Mouse (Mus musculus) MEL (cell line): Measurements from ENCODE around the gene Mrpl35. TPM values are rescaled to one million over a fixed set of nuclear protein-coding genes. Genes with fewer than 3 reads are reported as not detected.

Experiments
- DNase-seq: peaks from one replicate; pipeline ENCODE4 v3.0.0; 2011; ENCODE audit warnings: low read depth, low spot score
- H3K27ac ChIP-seq: 2 replicates; pipeline ENCODE4 v1.5.1; 2012; ENCODE audit warnings: low read depth, mild to moderate bottlenecking, control low read depth, low read length, moderate library complexity; ENCODE audit not compliant: control insufficient read depth
- H3K27me3 ChIP-seq, 2 experiments: fragments of 150-350 bp in 1 of 2; sonication (generic) in 1 of 2; 2 replicates each; pipeline ENCODE4 v1.6.1; 2012; ENCODE audit warnings: low read length in 2 of 2, mild to moderate bottlenecking in 2 of 2, improper control_type of control experiment in 1 of 2, moderate library complexity in 1 of 2; ENCODE audit not compliant: insufficient read depth in 2 of 2, control insufficient read depth in 1 of 2
- H3K36me3 ChIP-seq, 2 experiments: 2 replicates each; pipeline ENCODE4 v1.6.1; 2012 to 2014; ENCODE audit warnings: low read length in 2 of 2, improper control_type of control experiment in 1 of 2, inconsistent platforms in 1 of 2, mild to moderate bottlenecking in 1 of 2; ENCODE audit not compliant: insufficient read depth in 2 of 2, control insufficient read depth in 1 of 2
- H3K4me1 ChIP-seq, 2 experiments: fragments of 150-350 bp in 1 of 2; sonication (generic) in 1 of 2; 2 replicates each; pipeline ENCODE4 v1.6.1; 2012; ENCODE audit warnings: low read length in 2 of 2, improper control_type of control experiment in 1 of 2, mild to moderate bottlenecking in 1 of 2; ENCODE audit not compliant: insufficient read depth in 2 of 2, control insufficient read depth in 1 of 2
- H3K4me3 ChIP-seq, 2 experiments: fragments of 150-350 bp in 1 of 2; sonication (generic) in 1 of 2; 2 replicates each; pipeline ENCODE4 v1.5.1; 2012; ENCODE audit warnings: low read depth in 2 of 2, low read length in 2 of 2, mild to moderate bottlenecking in 2 of 2, moderate library complexity in 2 of 2, control low read depth in 1 of 2, improper control_type of control experiment in 1 of 2; ENCODE audit not compliant: control insufficient read depth in 1 of 2, insufficient read depth in 1 of 2
- H3K79me2 ChIP-seq: 2 replicates; pipeline ENCODE4 v1.6.1; 2012; ENCODE audit warnings: mild to moderate bottlenecking, low read length, moderate library complexity; ENCODE audit not compliant: control insufficient read depth, poor library complexity, insufficient read depth
- H3K9ac ChIP-seq: 2 replicates; pipeline ENCODE4 v1.6.1; 2012; ENCODE audit warnings: low read depth, mild to moderate bottlenecking, control low read depth, low read length, moderate library complexity; ENCODE audit not compliant: control insufficient read depth, poor library complexity, severe bottlenecking
- H3K9me3 ChIP-seq: fragments of 150-350 bp; sonication (generic); replicated peaks from 2 replicates; pipeline ENCODE4 v1.6.1; 2012; ENCODE audit warnings: mild to moderate bottlenecking, low read length, improper control_type of control experiment, moderate library complexity; ENCODE audit not compliant: insufficient read depth
- CHD1 ChIP-seq: IDR thresholded peaks from 2 replicates; pipeline ENCODE4 v1.6.1; 2012; ENCODE audit warnings: low read depth, mild to moderate bottlenecking, inconsistent platforms, low read length, improper control_type of control experiment
- CHD2 ChIP-seq: IDR thresholded peaks from 2 replicates; pipeline ENCODE4 v1.6.1; 2011; ENCODE audit warnings: low read length, improper control_type of control experiment
- E2F4 ChIP-seq: IDR thresholded peaks from 2 replicates; pipeline ENCODE4 v1.6.1; 2011; ENCODE audit warnings: low read depth, low read length, improper control_type of control experiment, borderline replicate concordance
- KAT2A ChIP-seq: conservative IDR thresholded peaks from 2 replicates; pipeline ENCODE4 v1.6.1; 2012; ENCODE audit warnings: low read depth, low read length, improper control_type of control experiment, inconsistent platforms
- MAFK ChIP-seq: IDR thresholded peaks from 2 replicates; pipeline ENCODE4 v1.6.1; 2011; ENCODE audit warnings: low read depth, mild to moderate bottlenecking, low read length, improper control_type of control experiment, borderline replicate concordance
- MYB ChIP-seq: IDR thresholded peaks from 2 replicates; pipeline ENCODE4 v1.6.1; 2011; ENCODE audit warnings: mild to moderate bottlenecking, low read depth, low read length, improper control_type of control experiment
- MYC ChIP-seq: IDR thresholded peaks from 2 replicates; pipeline ENCODE4 v1.6.1; 2011; ENCODE audit warnings: low read depth, mild to moderate bottlenecking, low read length, improper control_type of control experiment, moderate library complexity
- NRF1 ChIP-seq: IDR thresholded peaks from 2 replicates; pipeline ENCODE4 v1.6.1; 2014; ENCODE audit warnings: low read depth, mild to moderate bottlenecking, inconsistent platforms, low read length, improper control_type of control experiment, moderate library complexity; ENCODE audit not compliant: poor library complexity, insufficient read depth, severe bottlenecking
- POLR2A ChIP-seq, 2 experiments: IDR thresholded peaks; 2 replicates each; pipeline ENCODE4 v1.6.1; 2011 to 2012; ENCODE audit warnings: low read length in 2 of 2, mild to moderate bottlenecking in 2 of 2, control low read depth in 1 of 2, improper control_type of control experiment in 1 of 2, low read depth in 1 of 2, moderate library complexity in 1 of 2; ENCODE audit not compliant: control insufficient read depth in 1 of 2, insufficient read depth in 1 of 2, poor library complexity in 1 of 2
- POLR2AphosphoS5 ChIP-seq: IDR thresholded peaks from 2 replicates; pipeline ENCODE4 v1.6.1; 2012; ENCODE audit warnings: low read depth, borderline replicate concordance, mild to moderate bottlenecking, inconsistent platforms, low read length, moderate library complexity, mixed read lengths
- RAD21 ChIP-seq: IDR thresholded peaks from 2 replicates; pipeline ENCODE4 v1.6.1; 2011; ENCODE audit warnings: mild to moderate bottlenecking, low read depth, low read length, improper control_type of control experiment
- RCOR1 ChIP-seq: IDR thresholded peaks from 2 replicates; pipeline ENCODE4 v1.6.1; 2012; ENCODE audit warnings: low read depth, mild to moderate bottlenecking, inconsistent platforms, low read length, improper control_type of control experiment
- TAL1 ChIP-seq: IDR thresholded peaks from 2 replicates; pipeline ENCODE4 v1.6.1; 2012; ENCODE audit warnings: mild to moderate bottlenecking, inconsistent platforms, low read length, moderate library complexity, mixed read lengths
- TBP ChIP-seq: IDR thresholded peaks from 2 replicates; pipeline ENCODE4 v1.8.0; 2011; ENCODE audit warnings: low read depth, low read length, improper control_type of control experiment
- TCF12 ChIP-seq: IDR thresholded peaks from 2 replicates; pipeline ENCODE4 v1.6.1; 2014; ENCODE audit warnings: low read depth, mild to moderate bottlenecking, inconsistent platforms, low read length, improper control_type of control experiment, moderate library complexity
- USF2 ChIP-seq, 2 experiments: IDR thresholded peaks; 2 replicates each; pipeline ENCODE4 v1.6.1; 2011 to 2012; ENCODE audit warnings: improper control_type of control experiment in 2 of 2, low read length in 2 of 2, borderline replicate concordance in 1 of 2, inconsistent platforms in 1 of 2, low read depth in 1 of 2, mild to moderate bottlenecking in 1 of 2; ENCODE audit not compliant: insufficient read depth in 1 of 2
- ZMIZ1 ChIP-seq: IDR thresholded peaks from 2 replicates; pipeline ENCODE4 v1.6.1; 2012; ENCODE audit warnings: low read depth, mild to moderate bottlenecking, inconsistent platforms, low read length, improper control_type of control experiment, moderate library complexity
- polyA plus RNA-seq, 2 experiments: library from polyadenylated mRNA; stranded (reverse) in 1 of 2; unstranded in 1 of 2; fragments of >175 nt in 1 of 2; fragments of >200 nt in 1 of 2; gene quantifications; 2 replicates each; pipeline versions ENCODE4 v1.2.1 to v1.2.4; 2012; ENCODE audit warnings: low replicate concordance in 2 of 2, low read depth in 1 of 2; ENCODE audit not compliant: insufficient read length in 2 of 2, insufficient read depth in 1 of 2, missing spikeins in 1 of 2
- total RNA-seq: library from RNA; depleted of rRNA; stranded (reverse); fragments of 300-350 nt; gene quantifications from 2 replicates; pipeline ENCODE4 v1.2.3, GENCODE M21; 2012

The Mrpl35 gene
- total and polyA plus RNA-seq, 3 experiments = 26.0 to 34.8 TPM; not detected in 1

DNA sequence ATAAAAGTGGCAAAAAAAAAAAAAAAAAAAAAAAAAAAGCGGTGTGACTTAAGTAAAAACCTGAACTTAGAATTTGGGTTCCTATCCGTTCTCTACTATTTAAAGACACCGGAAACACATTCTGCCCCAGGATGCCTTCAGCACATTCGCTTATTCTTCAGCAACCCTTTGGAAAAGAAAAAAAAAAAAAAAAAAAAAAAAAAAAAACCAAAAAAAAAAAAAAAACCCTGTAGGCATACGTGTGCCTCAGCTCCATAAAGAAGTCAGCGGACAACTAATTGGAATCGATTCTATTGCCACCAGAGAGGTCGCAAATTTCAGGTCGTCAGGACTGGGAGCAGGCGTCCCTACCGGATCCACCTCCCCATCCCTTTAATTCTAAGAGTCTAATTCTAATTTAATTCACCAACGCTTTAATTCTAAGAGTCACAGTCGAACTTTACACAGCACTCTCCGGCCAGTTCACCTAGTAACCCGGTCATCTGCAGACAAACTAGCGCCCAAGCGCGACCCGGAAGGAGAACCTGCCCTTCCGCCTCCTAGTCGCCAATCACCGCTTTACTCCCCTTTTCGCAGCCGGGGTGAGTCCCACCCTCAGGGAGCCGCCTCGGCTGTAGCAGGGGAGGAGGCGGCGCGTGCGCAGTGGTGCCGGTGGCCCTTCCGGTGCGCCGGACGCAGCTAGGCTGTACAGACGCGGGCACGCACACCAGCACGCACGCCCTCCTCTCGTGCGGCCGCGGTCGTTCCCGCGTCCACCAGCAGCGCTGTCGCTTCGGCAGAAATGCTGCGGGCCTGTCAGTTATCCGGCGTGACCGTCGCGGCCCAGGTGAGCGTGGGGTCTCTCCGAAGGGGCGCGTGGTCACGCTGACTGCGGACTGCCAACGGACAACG lies 4.2 kb upstream of the Mrpl35 start, which contains the start of gene Immt (continued):
- TF ChIP-seq TCF12 (peak; percentile 55), RAD21 (no peak), MYB (no peak), CHD1 (peak; percentile 97), CHD2 (peak; percentile 91), MAFK (no peak), USF2 (IDR thresholded peaks at IDR 0.05; ENCODE audit: borderline replicate concordance in 1 of 2, insufficient read depth in 1 of 2, low read depth in 1 of 2, low read length in 2 of 2) (no peak; a peak in 1 of 4 replicates)

DNA sequence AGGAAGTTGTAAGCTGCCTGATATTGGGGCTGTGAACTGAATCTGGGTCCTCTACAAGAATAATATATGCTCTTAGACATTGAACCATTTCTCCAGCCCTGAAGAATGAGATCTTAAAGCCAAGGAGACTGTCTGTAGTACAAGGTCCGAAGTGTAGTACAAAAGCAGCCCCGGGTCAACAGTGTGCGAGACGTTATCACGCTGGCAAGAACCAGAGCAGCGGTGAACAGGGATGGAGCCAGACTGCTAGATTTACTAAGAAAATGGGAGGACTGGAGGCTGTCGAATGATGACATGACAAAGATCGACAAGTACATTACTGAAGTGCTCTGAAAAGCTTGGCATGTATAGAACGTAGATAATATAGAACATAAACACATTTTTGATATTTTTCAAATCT lies 3.0 kb upstream of the Mrpl35 start:
- no peak overlapping the region for H3K27ac ChIP-seq
- peaks cover 22% of the 10 kb centered on the region for H3K79me2 ChIP-seq
- H3K4me3 ChIP-seq = peak overlapping the region in 1 of 2 experiments; percentile 87; a peak in 1 of 4 replicates
- TF ChIP-seq RAD21 (no peak), POLR2A (IDR thresholded peaks at IDR 0.05; ENCODE audit: control insufficient read depth in 1 of 2, insufficient read depth in 1 of 2, low read depth in 1 of 2, low read length in 2 of 2, poor library complexity in 1 of 2) (no peak), TAL1 (no peak), CHD2 (no peak), ZMIZ1 (no peak), MAFK (no peak), RCOR1 (no peak), MYC (no peak), KAT2A (no peak), TBP (no peak), POLR2AphosphoS5 (no peak), E2F4 (no peak), TCF12 (no peak), NRF1 (no peak), USF2 (IDR thresholded peaks at IDR 0.05; ENCODE audit: borderline replicate concordance in 1 of 2, insufficient read depth in 1 of 2, low read depth in 1 of 2, low read length in 2 of 2) (no peak)
- H3K27me3 ChIP-seq = no peaks in the 10 kb centered on the region; a peak in 1 of 4 replicates
- H3K36me3 ChIP-seq = peaks cover 13 to 15% of the 10 kb centered on the region in 2 experiments
- H3K9ac ChIP-seq = peak overlapping the region; percentile 20; the same call in 1 of the 2 replicates
- no peaks in the 10 kb centered on the region for H3K9me3 ChIP-seq
- H3K4me1 ChIP-seq = peaks cover 5 to 9% of the 10 kb centered on the region in 2 experiments; a peak in 2 of 4 replicates
- no peak for DNase-seq
